Mouse (Mus musculus) left cerebral cortex, postnatal 14 days (tissue): ENCODE measurements around the gene Cacna2d2. TPM values are rescaled to one million over a fixed set of nuclear protein-coding genes. Genes with fewer than 3 reads are reported as not detected.

Experiments
- DNase-seq, 2 experiments: peaks; one replicate each; pipeline ENCODE4 v3.0.0; 2021 to 2022; ENCODE audit warnings: low spot score in 2 of 2, mixed read lengths in 1 of 2
- intact Hi-C: fragments of 180-260 bp; cut with DNase I; formaldehyde crosslinking; loops from one replicate; pipeline ENCODE4 v1.15.1; 2025
- total RNA-seq, 2 experiments: library from RNA; stranded (reverse); gene quantifications; 2 replicates each; pipeline ENCODE4 v1.2.3; 2021

Gene Cacna2d2
- total RNA-seq, 2 experiments from 2014 or later, result 28.1 to 34.6 TPM

GRCm38 (mm10) chr9:107521711-107522399 is 122.4 kb downstream of the Cacna2d2 start:
- intact Hi-C loops, result no loop called here
- no peak for DNase-seq

GRCm38 (mm10) chr9:107522400-107522711 is 122.9 kb downstream of the Cacna2d2 start:
- intact Hi-C loops, result no loop called here
- DNase-seq, result no peak

- intact Hi-C loops, result no loop called here
- peak; percentile 73 to 77 for DNase-seq
These were observed 127.0 kb downstream of the Cacna2d2 start for GRCm38 (mm10) chr9:107526198-107527026.

GRCm38 (mm10) chr9:107533791-107534407 is 134.5 kb downstream of the Cacna2d2 start, which contains the start of gene Tmem115:
TSS of gene Tmem115 (plus strand) at chr9:107533945.
- intact Hi-C loops, result loop anchor here (10.0 kb wide), 1 partner anchor 639 kb away; the partner anchor contains the start of gene Manf
- peak; percentile 95 to 97 for DNase-seq

GRCm38 (mm10) chr9:107534408-107535202 is 135.2 kb downstream of the Cacna2d2 start:
- DNase-seq, result no peak
- intact Hi-C loops, result loop anchor here (10.0 kb wide), 1 partner anchor 640 kb away; the partner anchor contains the start of gene Manf

- intact Hi-C loops, result loop anchor here (10.0 kb wide), 1 partner anchor 643 kb away; the partner anchor contains the start of gene Manf
- no peak for DNase-seq
These were observed 138.8 kb downstream of the Cacna2d2 start for GRCm38 (mm10) chr9:107538231-107538630.

- intact Hi-C loops, result loop anchor here (10.0 kb wide), 1 partner anchor 644 kb away; the partner anchor contains the start of gene Manf
- no peak for DNase-seq
These were observed 139.3 kb downstream of the Cacna2d2 start for GRCm38 (mm10) chr9:107538711-107539110.

GRCm38 (mm10) chr9:107539940-107540339 is 140.5 kb downstream of the Cacna2d2 start:
- intact Hi-C loops, result loop anchor here (10.0 kb wide), 1 partner anchor 645 kb away; the partner anchor contains the start of gene Manf
- no peak for DNase-seq

GRCm38 (mm10) chr9:107540420-107540819 is 141.0 kb downstream of the Cacna2d2 start:
- intact Hi-C loops, result no loop called here
- no peak for DNase-seq

- intact Hi-C loops, result no loop called here
- no peak for DNase-seq
These were observed 141.6 kb downstream of the Cacna2d2 start for GRCm38 (mm10) chr9:107541005-107541404.

- intact Hi-C loops, result no loop called here
These were observed 142.3 kb downstream of the Cacna2d2 start, which contains the start of the genes Cyb561d2 and Nprl2 for GRCm38 (mm10) chr9:107541474-107542351. TSS of gene Cyb561d2 (minus strand) at chr9:107542193. TSS of gene Nprl2 (plus strand) at chr9:107542226.

GRCm38 (mm10) chr9:107542352-107542686 is 142.9 kb downstream of the Cacna2d2 start:
- intact Hi-C loops, result no loop called here
- DNase-seq, result no peak

More at GRCm38 (mm10) chr9:107541474-107542351, 142.3 kb downstream of the Cacna2d2 start, which contains the start of the genes Cyb561d2 and Nprl2:
- DNase-seq, result peak; percentile 92 to 94

GRCm38 (mm10) chr9:107542721-107543120 is 143.3 kb downstream of the Cacna2d2 start:
- DNase-seq, result no peak
- intact Hi-C loops, result no loop called here

- DNase-seq, result no peak
- intact Hi-C loops, result no loop called here
These were observed 143.9 kb downstream of the Cacna2d2 start for GRCm38 (mm10) chr9:107543299-107543698.

GRCm38 (mm10) chr9:107544196-107544700 is 144.8 kb downstream of the Cacna2d2 start:
- no peak for DNase-seq
- intact Hi-C loops, result no loop called here

GRCm38 (mm10) chr9:107544729-107545128 is 145.3 kb downstream of the Cacna2d2 start:
- intact Hi-C loops, result no loop called here
- no peak for DNase-seq

- intact Hi-C loops, result no loop called here
- DNase-seq, result no peak
These were observed 145.8 kb downstream of the Cacna2d2 start for GRCm38 (mm10) chr9:107545199-107545598.

- DNase-seq, result peak; percentile 79 to 81
- intact Hi-C loops, result no loop called here
These were observed 146.2 kb downstream of the Cacna2d2 start for GRCm38 (mm10) chr9:107545602-107546001.
